In genomic region chr12:85184118-85184517, GRCm38 (mm10) we compare ENCODE assay signal across 15 mouse cellular contexts. TPM values are rescaled to one million over a fixed set of nuclear protein-coding genes. Genes with fewer than 3 reads are reported as not detected.
"Had no signal": no experiment of that assay in that cellular context is flagged by ENCODE, and none has a peak within 500 bp of the region (broad histone marks: within the 10 kb centered on the region; RNA-seq: fewer than 3 reads in every experiment).

No protein-coding gene starts in this region.

- DNase-seq: kidney, adult 8-10 months; kidney, postnatal 10 days; kidney, postnatal 4 days; left cerebral cortex, postnatal 4 days; liver, postnatal 0 days; midbrain, embryonic 14.5 days; right cerebral cortex, adult 18-20 months; right cerebral cortex, postnatal 14 days; right cerebral cortex, postnatal 4 days; thymus, postnatal 4 days had no signal

- H3K4me3 ChIP-seq: kidney, embryonic 15.5 days; limb, embryonic 12.5 days; limb, embryonic 15.5 days had no signal

RNA-seq across cellular contexts. Expression of gene Pgf, which starts 6.5 kb away (rescaled TPM):
- polyA plus RNA-seq: inflammation-experienced regulatory T-cells, adult 6 months had no signal

RNA-seq across cellular contexts. Expression of gene Rps6kl1, which starts 33.1 kb away (rescaled TPM):
- polyA plus RNA-seq: macrophage had no signal
